ENCODE assay signal across 19 mouse cellular contexts in genomic region chr17:8958125-8958524, GRCm38 (mm10). TPM values are rescaled to one million over a fixed set of nuclear protein-coding genes. Genes with fewer than 3 reads are reported as not detected.
DNase-seq lines count a peak whose midpoint lies in the region.
"Had no signal": no experiment of that assay in that cellular context is flagged by ENCODE, and none has a peak within 500 bp of the region (broad histone marks: within the 10 kb centered on the region; RNA-seq: fewer than 3 reads in every experiment).

No protein-coding gene starts in this region.

- DNase-seq in left cerebral cortex, postnatal 4 days: peak; percentile 32
- no peak for DNase-seq in left cerebral cortex, postnatal 10 days (ENCODE audit: extremely low spot score in 1 of 2, low spot score in 2 of 2)
- DNase-seq in adrenal gland, postnatal 10 days: peak; percentile 32
- peak; percentile 63 to 69 for DNase-seq in cerebellum, adult 18-20 months
- DNase-seq in cerebellum, postnatal 36 days: peak; percentile 57 to 66
- DNase-seq in heart, postnatal 4 days: no peak
- no peak for DNase-seq in hindbrain, embryonic 10.5 days (ENCODE audit: low spot score)
- DNase-seq in embryo, embryonic 10.5 days (ENCODE audit: low spot score): no peak
- DNase-seq: B cell, adult 2 months; kidney, adult 9 months; kidney, postnatal 36 days; lung, adult 18-20 months; lung, postnatal 36 days; right cerebral cortex, postnatal 4 days; thymus, postnatal 36 days had no signal

- no peaks in the 10 kb centered on the region for H3K9me3 ChIP-seq in hindbrain, embryonic 10.5 days
- H3K9me3 ChIP-seq: forebrain, embryonic 15.5 days; heart, embryonic 13.5 days; limb, embryonic 15.5 days; neural tube, embryonic 12.5 days had no signal

- intact Hi-C loops in left cerebral cortex, postnatal 4 days (cut with DNase I): no loop called here
- intact Hi-C loops in left cerebral cortex, postnatal 10 days (cut with DNase I): no loop called here

- H3K27me3 ChIP-seq in hindbrain, embryonic 10.5 days (ENCODE audit: insufficient read depth, poor library complexity, severe bottlenecking): no peaks in the 10 kb centered on the region
- H3K27me3 ChIP-seq: forebrain, embryonic 15.5 days; limb, embryonic 15.5 days; neural tube, embryonic 12.5 days had no signal

- no peak overlapping the region for H3K27ac ChIP-seq in hindbrain, embryonic 10.5 days
- H3K27ac ChIP-seq: forebrain, embryonic 15.5 days; heart, embryonic 13.5 days; limb, embryonic 15.5 days; neural tube, embryonic 12.5 days had no signal

- peaks cover 6% of the 10 kb centered on the region for H3K36me3 ChIP-seq in hindbrain, embryonic 10.5 days
- H3K36me3 ChIP-seq: heart, embryonic 13.5 days; limb, embryonic 15.5 days had no signal

- H3K4me3 ChIP-seq in hindbrain, embryonic 10.5 days: no peak overlapping the region
- H3K4me3 ChIP-seq: forebrain, embryonic 15.5 days; heart, embryonic 13.5 days; limb, embryonic 15.5 days; neural tube, embryonic 12.5 days had no signal

- peaks cover 17% of the 10 kb centered on the region for H3K4me1 ChIP-seq in hindbrain, embryonic 10.5 days (replicated peaks)
- H3K4me1 ChIP-seq: limb, embryonic 15.5 days had no signal

- 90% methylated on average over 6 of the region's 6 CpGs for WGBS in hindbrain, embryonic 10.5 days

RNA-seq across cellular contexts. Expression of gene 1700010I14Rik, which starts 30.0 kb away (rescaled TPM):
- total RNA-seq in left cerebral cortex, postnatal 4 days (2021): 1 to 10 TPM; 1.9 to 2.2 TPM
- total RNA-seq in left cerebral cortex, postnatal 10 days (2021): 1 to 10 TPM; 1.1 to 1.3 TPM
- total RNA-seq in adrenal gland, postnatal 10 days (2021): 1 to 10 TPM; 1.7 to 2.3 TPM
- under 1 TPM in 1 of 2 experiments, not detected in 1; 0.36 TPM for total RNA-seq in heart, postnatal 4 days (2021)
- polyA plus RNA-seq in hindbrain, embryonic 10.5 days (2016; fragmentation: Nextera tagmentation; extraction: Ambion mirVana): 2.9 and 3.1 TPM in 2 replicates

Comparison
In these comparisons a context has a peak if more than half of its experiments do, and no peak if none do; other contexts are left out.
1. DNase-seq: peak in left cerebral cortex, postnatal 4 days (single experiment), adrenal gland, postnatal 10 days (single experiment), cerebellum, adult 18-20 months (2 of 2) and cerebellum, postnatal 36 days (2 of 2); none in left cerebral cortex, postnatal 10 days (0 of 2), heart, postnatal 4 days (single experiment), hindbrain, embryonic 10.5 days (single experiment) and embryo, embryonic 10.5 days (single experiment).